11 mouse cellular contexts compared by ENCODE assay signal in genomic region chr11:51044776-51045175, GRCm38 (mm10). TPM values are rescaled to one million over a fixed set of nuclear protein-coding genes. Genes with fewer than 3 reads are reported as not detected.
DNase-seq lines count a peak whose midpoint lies in the region; ATAC-seq lines count a peak whose summit lies in the region.
"Not testable (repeated sequence)": the region's sequence is repeated elsewhere in the genome, so short reads cannot be mapped to it uniquely, and the experiment has no call there.
"Had no signal": no experiment of that assay in that cellular context is flagged by ENCODE, and none has a peak within 500 bp of the region (broad histone marks: within the 10 kb centered on the region; RNA-seq: fewer than 3 reads in every experiment).

No protein-coding gene starts in this region.

- DNase-seq in heart, adult 11 months, result peak; percentile 39
- not testable (repeated sequence) for DNase-seq in liver, embryonic 13.5 days

- H3K27me3 ChIP-seq in liver, embryonic 12.5 days (replicated peaks); liver, embryonic 13.5 days; liver, embryonic 16.5 days (ENCODE audit: control insufficient read depth, insufficient read depth, low read depth, low read length): not testable (repeated sequence)

- ATAC-seq in liver, embryonic 12.5 days, result peak; percentile 37; the same call in 1 of the 2 replicates
- ATAC-seq in liver, embryonic 13.5 days (ENCODE audit: low read depth), result peak; percentile 68
- peak; percentile 66; the same call in 1 of the 2 replicates for ATAC-seq in liver, embryonic 16.5 days (ENCODE audit: low read depth)

- not testable (repeated sequence) for H3K27ac ChIP-seq in liver, embryonic 12.5 days; liver, embryonic 13.5 days; liver, embryonic 16.5 days (ENCODE audit: low read length)

- H3K36me3 ChIP-seq in liver, embryonic 12.5 days; liver, embryonic 13.5 days; liver, embryonic 16.5 days (ENCODE audit: control insufficient read depth, insufficient read depth): not testable (repeated sequence)

- not testable (repeated sequence) for H3K9ac ChIP-seq in liver, embryonic 12.5 days; liver, embryonic 13.5 days; liver, embryonic 16.5 days (ENCODE audit: low read depth, low read length)

- WGBS in liver, embryonic 12.5 days (ENCODE audit: insufficient replicate concordance), result 56% methylated on average over 3 of the region's 3 CpGs
- 47% methylated on average over 3 of the region's 3 CpGs for WGBS in liver, embryonic 13.5 days (ENCODE audit: insufficient replicate concordance)
- 45% methylated on average over 3 of the region's 3 CpGs for WGBS in liver, embryonic 16.5 days (ENCODE audit: insufficient replicate concordance)

- H3K9me3 ChIP-seq in liver, embryonic 12.5 days (replicated peaks); liver, embryonic 13.5 days (replicated peaks); liver, embryonic 16.5 days (replicated peaks; ENCODE audit: control insufficient read depth, low read length): not testable (repeated sequence)

- H3K4me2 ChIP-seq in liver, embryonic 12.5 days; liver, embryonic 13.5 days; liver, embryonic 16.5 days (ENCODE audit: low read depth, low read length): not testable (repeated sequence)

- not testable (repeated sequence) for H3K4me3 ChIP-seq in liver, embryonic 12.5 days; liver, embryonic 13.5 days (replicated peaks); liver, embryonic 16.5 days (ENCODE audit: low read depth, low read length)

- H3K4me1 ChIP-seq in liver, embryonic 12.5 days; liver, embryonic 13.5 days (replicated peaks); liver, embryonic 16.5 days (ENCODE audit: control insufficient read depth, low read depth, low read length): not testable (repeated sequence)

RNA-seq across cellular contexts. Expression of gene Olfr1375, which starts 3.1 kb away (rescaled TPM):
- not detected in 2 replicates for polyA plus RNA-seq in liver, embryonic 12.5 days (2016; fragmentation: Nextera tagmentation; extraction: Ambion mirVana)
- polyA plus RNA-seq in liver, embryonic 13.5 days (2015; fragmentation: Nextera tagmentation; extraction: Ambion mirVana), result not detected in 2 replicates
- polyA plus RNA-seq in liver, embryonic 16.5 days (2015; fragmentation: Nextera tagmentation; extraction: Ambion mirVana), result not detected in 2 replicates
- polyA plus RNA-seq: activated CD4-positive, CD25-positive, alpha-beta regulatory T cell, adult 4 months; adrenal gland, adult 2 months; brain, embryonic 14.5 days; C2C12; CD4-positive, CD25-positive, alpha-beta regulatory T cell, adult 4 months; G1E; Patski had no signal

RNA-seq across cellular contexts. Expression of gene Zfp354a, which starts 14.3 kb away (rescaled TPM):
- polyA plus RNA-seq in liver, embryonic 12.5 days (2016; fragmentation: Nextera tagmentation; extraction: Ambion mirVana), result 1.8 and 2.4 TPM in 2 replicates
- 1.5 and 2.1 TPM in 2 replicates for polyA plus RNA-seq in liver, embryonic 13.5 days (2015; fragmentation: Nextera tagmentation; extraction: Ambion mirVana)
- 1.4 and 1.7 TPM in 2 replicates for polyA plus RNA-seq in liver, embryonic 16.5 days (2015; fragmentation: Nextera tagmentation; extraction: Ambion mirVana)
- polyA plus RNA-seq: activated CD4-positive, CD25-positive, alpha-beta regulatory T cell, adult 4 months; CD4-positive, CD25-positive, alpha-beta regulatory T cell, adult 4 months; G1E had no signal

RNA-seq across cellular contexts. Expression of gene Olfr54, which starts 30.7 kb away (rescaled TPM):
- polyA plus RNA-seq in liver, embryonic 12.5 days (2016; fragmentation: Nextera tagmentation; extraction: Ambion mirVana), result not detected in 2 replicates
- polyA plus RNA-seq in liver, embryonic 13.5 days (2015; fragmentation: Nextera tagmentation; extraction: Ambion mirVana), result not detected in 2 replicates
- not detected in 2 replicates for polyA plus RNA-seq in liver, embryonic 16.5 days (2015; fragmentation: Nextera tagmentation; extraction: Ambion mirVana)
- polyA plus RNA-seq: brain, embryonic 14.5 days; C2C12; G1E; Patski had no signal

RNA-seq across cellular contexts. Expression of gene Olfr51, which starts 41.4 kb away (rescaled TPM):
- polyA plus RNA-seq in liver, embryonic 12.5 days (2016; fragmentation: Nextera tagmentation; extraction: Ambion mirVana), result not detected in 2 replicates
- not detected in 2 replicates for polyA plus RNA-seq in liver, embryonic 13.5 days (2015; fragmentation: Nextera tagmentation; extraction: Ambion mirVana)
- polyA plus RNA-seq in liver, embryonic 16.5 days (2015; fragmentation: Nextera tagmentation; extraction: Ambion mirVana), result not detected in 2 replicates
- polyA plus RNA-seq: activated CD4-positive, CD25-positive, alpha-beta regulatory T cell, adult 4 months; adrenal gland, adult 2 months; brain, embryonic 14.5 days; C2C12; CD4-positive, CD25-positive, alpha-beta regulatory T cell, adult 4 months; G1E; Patski had no signal
